Mouse (Mus musculus) myocyte (in vitro differentiated cells): ENCODE data around the gene Smurf2. TPM values are rescaled to one million over a fixed set of nuclear protein-coding genes. Genes with fewer than 3 reads are reported as not detected.

ENCODE experiments used
- H3K27me3 ChIP-seq: one replicate; pipeline ENCODE4 v1.6.1; 2011; ENCODE audit not compliant: control insufficient read depth, insufficient read depth, insufficient read length
- H3K36me3 ChIP-seq: one replicate; pipeline ENCODE4 v1.6.1; 2011; ENCODE audit not compliant: control insufficient read depth, insufficient read depth
- H3K4me2 ChIP-seq: one replicate; pipeline ENCODE4 v1.6.1; 2011; ENCODE audit warnings: low read depth, control low read depth
- H3K4me3 ChIP-seq: one replicate; pipeline ENCODE4 v1.5.1; 2011; ENCODE audit warnings: mild to moderate bottlenecking, control low read depth, moderate library complexity
- H3K79me2 ChIP-seq: one replicate; pipeline ENCODE4 v1.6.1; 2011; ENCODE audit not compliant: control insufficient read depth, insufficient read depth
- H3ac ChIP-seq: one replicate; pipeline ENCODE4 v1.6.1; 2011; ENCODE audit not compliant: control insufficient read depth, insufficient read length
- CEBPB ChIP-seq: IDR thresholded peaks from 2 replicates; pipeline ENCODE4 v1.6.1; 2011; ENCODE audit warnings: mild to moderate bottlenecking, moderate library complexity; ENCODE audit not compliant: poor library complexity, insufficient read depth, severe bottlenecking
- E2F4 ChIP-seq: IDR thresholded peaks from one replicate; pipeline ENCODE4 v1.6.1; 2011; ENCODE audit warnings: mild to moderate bottlenecking, control low read depth, moderate library complexity; ENCODE audit not compliant: insufficient read depth
- MAX ChIP-seq: IDR thresholded peaks from one replicate; pipeline ENCODE4 v1.6.1; 2011; ENCODE audit warnings: low read depth, mild to moderate bottlenecking, control low read depth
- MYOD1 ChIP-seq, 3 experiments: IDR thresholded peaks; one replicate each; pipeline ENCODE4 v1.6.1; 2011; ENCODE audit warnings: control low read depth in 2 of 3, low read depth in 2 of 3, mild to moderate bottlenecking in 2 of 3, moderate library complexity in 1 of 3; ENCODE audit not compliant: insufficient read length in 2 of 3, control insufficient read depth in 1 of 3
- MYOG ChIP-seq, 3 experiments: IDR thresholded peaks; one replicate each; pipeline ENCODE4 v1.6.1; 2011; ENCODE audit warnings: control low read depth in 2 of 3, low read depth in 2 of 3, mild to moderate bottlenecking in 2 of 3; ENCODE audit not compliant: insufficient read length in 2 of 3, control insufficient read depth in 1 of 3, insufficient read depth in 1 of 3
- POLR2A ChIP-seq: IDR thresholded peaks from one replicate; pipeline ENCODE4 v1.6.1; 2011; ENCODE audit warnings: low read depth, mild to moderate bottlenecking, control low read depth, moderate library complexity; ENCODE audit not compliant: insufficient read length
- POLR2AphosphoS2 ChIP-seq: IDR thresholded peaks from one replicate; pipeline ENCODE4 v1.6.1; 2011; ENCODE audit warnings: low read depth, control low read depth; ENCODE audit not compliant: insufficient read length
- REST ChIP-seq: IDR thresholded peaks from one replicate; pipeline ENCODE4 v1.6.1; 2011; ENCODE audit warnings: mild to moderate bottlenecking, control low read depth, moderate library complexity; ENCODE audit not compliant: insufficient read depth, insufficient read length
- SRF ChIP-seq: IDR thresholded peaks from one replicate; pipeline ENCODE4 v1.6.1; 2011; ENCODE audit warnings: low read depth; ENCODE audit not compliant: control insufficient read depth, insufficient read length
- TCF12 ChIP-seq: IDR thresholded peaks from one replicate; pipeline ENCODE4 v1.6.1; 2011; ENCODE audit warnings: mild to moderate bottlenecking, control low read depth; ENCODE audit not compliant: poor library complexity, insufficient read depth, severe bottlenecking
- TCF3 ChIP-seq: IDR thresholded peaks from one replicate; pipeline ENCODE4 v1.6.1; 2011; ENCODE audit warnings: low read depth, control low read depth; ENCODE audit not compliant: insufficient read length
- USF1 ChIP-seq: IDR thresholded peaks from one replicate; pipeline ENCODE4 v1.6.1; 2011; ENCODE audit warnings: low read depth, mild to moderate bottlenecking, control low read depth, moderate library complexity
- polyA plus RNA-seq: library from polyadenylated mRNA; unstranded; fragments of >200 nt; fragmentation: generic; extraction: Trizol; gene quantifications from one replicate; pipeline ENCODE4 v1.2.1, GENCODE M21; 2012; ENCODE audit warnings: missing spikeins

The Smurf2 gene
- polyA plus RNA-seq, 1 experiment = 11.5 TPM

GRCm38 (mm10) chr11:106908016-106908415 lies 12.5 kb downstream of the Smurf2 start:
- Histone ChIP-seq H3K79me2 (peaks cover 91% of the 10 kb centered on the region), H3K4me2 (no peak overlapping the region), H3K36me3 (no peaks in the 10 kb centered on the region), H3K4me3 (no peak overlapping the region), H3K27me3 (no peaks in the 10 kb centered on the region), H3ac (no peak overlapping the region)
- TF ChIP-seq TCF3 (no peak), CEBPB (no peak)

- no peaks in the 10 kb centered on the region for H3K36me3 ChIP-seq
- H3ac ChIP-seq = no peak overlapping the region
- H3K27me3 ChIP-seq = no peaks in the 10 kb centered on the region
- no peak overlapping the region for H3K4me2 ChIP-seq
- peaks cover 91% of the 10 kb centered on the region for H3K79me2 ChIP-seq
- H3K4me3 ChIP-seq = no peak overlapping the region
- TF ChIP-seq REST (no peak), CEBPB (no peak), POLR2A (no peak)
These were observed 13.3 kb downstream of the Smurf2 start for GRCm38 (mm10) chr11:106907253-106907652.

- H3K4me3 ChIP-seq = no peak overlapping the region
- no peaks in the 10 kb centered on the region for H3K36me3 ChIP-seq
- TF ChIP-seq MAX = no peak
- no peak for TF ChIP-seq POLR2AphosphoS2
- no peak for TF ChIP-seq POLR2A
- no peak overlapping the region for H3K4me2 ChIP-seq
- no peak overlapping the region for H3ac ChIP-seq
- H3K79me2 ChIP-seq = peaks cover 91% of the 10 kb centered on the region
- H3K27me3 ChIP-seq = no peaks in the 10 kb centered on the region
These were observed 14.8 kb downstream of the Smurf2 start for GRCm38 (mm10) chr11:106905707-106906106.

DNA sequence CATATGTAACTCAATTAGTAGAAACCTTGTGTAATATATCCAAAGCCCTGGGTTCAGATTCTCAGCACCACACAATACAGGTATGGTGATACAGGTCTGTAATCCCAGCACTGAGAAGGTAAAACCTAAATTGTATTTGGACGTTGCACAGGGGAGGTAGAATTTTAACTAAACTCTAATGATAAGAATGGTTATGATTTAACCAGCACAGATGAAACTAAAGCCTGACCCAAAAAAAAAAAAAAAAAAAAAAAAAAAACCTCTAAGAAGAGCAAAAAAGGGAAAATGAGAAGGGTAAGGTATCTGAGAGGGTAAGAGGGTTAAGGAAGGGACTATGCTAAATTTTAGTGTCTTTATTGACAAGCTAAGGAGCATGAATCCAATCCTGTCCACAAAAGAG lies 20.7 kb downstream of the Smurf2 start:
- H3K27me3 ChIP-seq = no peaks in the 10 kb centered on the region
- H3K79me2 ChIP-seq = peaks cover 95% of the 10 kb centered on the region
- no peak overlapping the region for H3K4me3 ChIP-seq
- no peak overlapping the region for H3ac ChIP-seq
- H3K36me3 ChIP-seq = no peaks in the 10 kb centered on the region
- no peak for TF ChIP-seq CEBPB
- no peak for TF ChIP-seq MAX
- TF ChIP-seq TCF3 = no peak
- TF ChIP-seq E2F4 = no peak
- TF ChIP-seq MYOG (IDR thresholded peaks at IDR 0.05; ENCODE audit: control insufficient read depth in 1 of 3, insufficient read depth in 1 of 3, insufficient read length in 2 of 3, low read depth in 2 of 3) = no peak
- TF ChIP-seq SRF = no peak
- TF ChIP-seq REST = no peak
- no peak overlapping the region for H3K4me2 ChIP-seq

- H3K79me2 ChIP-seq = peaks cover 97% of the 10 kb centered on the region
- no peaks in the 10 kb centered on the region for H3K36me3 ChIP-seq
- no peaks in the 10 kb centered on the region for H3K27me3 ChIP-seq
- no peak overlapping the region for H3K4me3 ChIP-seq
- H3ac ChIP-seq = no peak overlapping the region
- H3K4me2 ChIP-seq = no peak overlapping the region
- TF ChIP-seq REST (no peak), MAX (no peak), SRF (no peak), USF1 (no peak), POLR2AphosphoS2 (no peak), MYOD1 (IDR thresholded peaks at IDR 0.05; ENCODE audit: control insufficient read depth in 1 of 3, insufficient read length in 2 of 3, low read depth in 2 of 3) (no peak), TCF12 (no peak), MYOG (IDR thresholded peaks at IDR 0.05; ENCODE audit: control insufficient read depth in 1 of 3, insufficient read depth in 1 of 3, insufficient read length in 2 of 3, low read depth in 2 of 3) (no peak), CEBPB (no peak), TCF3 (no peak), E2F4 (no peak), POLR2A (no peak)
These were observed 23.9 kb downstream of the Smurf2 start for GRCm38 (mm10) chr11:106896561-106897168.

- Histone ChIP-seq H3K36me3 (no peaks in the 10 kb centered on the region), H3K27me3 (no peaks in the 10 kb centered on the region), H3K79me2 (peaks cover 84% of the 10 kb centered on the region), H3ac (no peak overlapping the region), H3K4me2 (no peak overlapping the region), H3K4me3 (no peak overlapping the region)
- TF ChIP-seq CEBPB = no peak
- no peak for TF ChIP-seq MYOG (IDR thresholded peaks at IDR 0.05; ENCODE audit: control insufficient read depth in 1 of 3, insufficient read depth in 1 of 3, insufficient read length in 2 of 3, low read depth in 2 of 3)
- TF ChIP-seq REST = no peak
- TF ChIP-seq SRF = no peak
- TF ChIP-seq MYOD1 (IDR thresholded peaks at IDR 0.05; ENCODE audit: control insufficient read depth in 1 of 3, insufficient read length in 2 of 3, low read depth in 2 of 3) = no peak
- TF ChIP-seq MAX = no peak
These were observed 36.9 kb downstream of the Smurf2 start for GRCm38 (mm10) chr11:106883656-106884055.
